Mouse (Mus musculus) ovary, adult 10 weeks (tissue): ENCODE results near the gene Clpx. TPM values are rescaled to one million over a fixed set of nuclear protein-coding genes. Genes with fewer than 3 reads are reported as not detected.

ENCODE experiments used
- polyA plus RNA-seq: library from polyadenylated mRNA; stranded (reverse); fragments of 350-450 nt; fragmentation: Illumina TruSeq; extraction: RNeasy Lipid Tissue Mini Kit (QIAGEN cat#74804); gene quantifications from one replicate; pipeline ENCODE4 v1.2.3, GENCODE M21; 2014

Clpx gene
- 102 TPM for polyA plus RNA-seq

GRCm38 (mm10) chr9:65293973-65294715 is at the start of gene Clpx:
Gene Clpx (plus strand): TSS chr9:65294260.

GRCm38 (mm10) chr9:65264959-65265358 is 29.1 kb upstream of the Clpx start, which contains the start of gene Cilp:
Gene Cilp (plus strand): TSS chr9:65265180.

GRCm38 (mm10) chr9:65345854-65346475 is 51.9 kb downstream of the Clpx start, which contains the start of gene Pdcd7:
Gene Pdcd7 (plus strand): TSS chr9:65346104.

GRCm38 (mm10) chr9:65360641-65361448 is 66.8 kb downstream of the Clpx start, which contains the start of gene Ubap1l:
Gene Ubap1l (plus strand): TSS chr9:65361041.

Other genes starting within 250 kb of the Clpx start
- gene Igdcc4, start 192.8 kb upstream of the Clpx start, polyA plus RNA-seq: 21.2 TPM
- not detected for gene Igdcc3, start 153.1 kb upstream of the Clpx start, polyA plus RNA-seq
- 3.8 TPM for gene Parp16, start 98.9 kb upstream of the Clpx start, polyA plus RNA-seq
- gene Cilp, start 29.1 kb upstream of the Clpx start, polyA plus RNA-seq: 6.1 TPM
- gene Pdcd7, start 51.8 kb downstream of the Clpx start, polyA plus RNA-seq: 23.2 TPM
- not detected for gene Ubap1l, start 66.8 kb downstream of the Clpx start, polyA plus RNA-seq
- not detected for gene Kbtbd13, start 97.4 kb downstream of the Clpx start, polyA plus RNA-seq
- gene Rasl12, start 104.2 kb downstream of the Clpx start, polyA plus RNA-seq: 3.6 TPM
- not detected for gene Slc51b, start 128.7 kb downstream of the Clpx start, polyA plus RNA-seq
- 14.3 TPM for gene Mtfmt, start 141.5 kb downstream of the Clpx start, polyA plus RNA-seq
- gene Spg21, start 166.7 kb downstream of the Clpx start, polyA plus RNA-seq: 176 TPM
- gene Ankdd1a, start 225.9 kb downstream of the Clpx start, polyA plus RNA-seq: not detected